Mouse (Mus musculus): ENCODE measurements around the gene Cldn13. TPM values are rescaled to one million over a fixed set of nuclear protein-coding genes. Genes with fewer than 3 reads are reported as not detected.
A peak's percentile ranks its signal among the peaks of the same experiment; 100 is the strongest.

Gene Cldn13
- polyA plus RNA-seq, 1 experiment from 2014 or later, result 1.0 TPM

- Histone ChIP-seq H3K9ac (replicated peaks; ENCODE audit: low read depth, low read length) (no peak overlapping the region), H3K9me3 (ENCODE audit: control insufficient read depth, low read depth, low read length) (no peaks in the 10 kb centered on the region), H3K27ac (ENCODE audit: low read length) (no peak overlapping the region), H3K4me2 (replicated peaks; ENCODE audit: low read depth, low read length) (no peak overlapping the region), H3K27me3 (ENCODE audit: control insufficient read depth, insufficient read depth, low read length) (no peaks in the 10 kb centered on the region), H3K36me3 (ENCODE audit: control insufficient read depth, insufficient read depth, low read length) (no peaks in the 10 kb centered on the region), H3K4me3 (ENCODE audit: low read depth, low read length) (no peak overlapping the region), H3K4me1 (ENCODE audit: control insufficient read depth, insufficient read depth, low read length) (peaks cover 10% of the 10 kb centered on the region)
- 29% methylated on average over 12 of the region's 12 CpGs for WGBS
- ATAC-seq (ENCODE audit: insufficient number of reproducible peaks, insufficient read depth, low FRiP score, low read depth), result peak; percentile 31; the same call in 1 of the 2 replicates
Observed at GRCm38 (mm10) chr5:134901012-134901643, 14.2 kb downstream of the Cldn13 start.

- H3K9ac ChIP-seq (replicated peaks; ENCODE audit: low read depth, low read length), result no peak overlapping the region
- whole genome bisulfite sequencing, result 26% methylated on average over 16 of the region's 17 CpGs
- H3K27ac ChIP-seq (ENCODE audit: low read length), result no peak overlapping the region
Observed at GRCm38 (mm10) chr5:134897596-134897995, 17.7 kb downstream of the Cldn13 start.

GRCm38 (mm10) chr5:134896965-134897364, 18.4 kb downstream of the Cldn13 start:
- ATAC-seq (ENCODE audit: insufficient number of reproducible peaks, insufficient read depth, low FRiP score, low read depth), result no peak
- no peaks in the 10 kb centered on the region for H3K9me3 ChIP-seq (ENCODE audit: control insufficient read depth, low read depth, low read length)
- no peak overlapping the region for H3K4me3 ChIP-seq (ENCODE audit: low read depth, low read length)
- no peak overlapping the region for H3K4me2 ChIP-seq (replicated peaks; ENCODE audit: low read depth, low read length)
- H3K9ac ChIP-seq (replicated peaks; ENCODE audit: low read depth, low read length), result no peak overlapping the region
- H3K27me3 ChIP-seq (ENCODE audit: control insufficient read depth, insufficient read depth, low read length), result no peaks in the 10 kb centered on the region
- peaks cover 10% of the 10 kb centered on the region for H3K4me1 ChIP-seq (ENCODE audit: control insufficient read depth, insufficient read depth, low read length)
- no peak overlapping the region for H3K27ac ChIP-seq (ENCODE audit: low read length)
- no peaks in the 10 kb centered on the region for H3K36me3 ChIP-seq (ENCODE audit: control insufficient read depth, insufficient read depth, low read length)
- 81% methylated on average over 8 of the region's 8 CpGs for WGBS

More at GRCm38 (mm10) chr5:134897596-134897995, 17.7 kb downstream of the Cldn13 start:
- peak; percentile 20; the same call in 1 of the 2 replicates for ATAC-seq (ENCODE audit: insufficient number of reproducible peaks, insufficient read depth, low FRiP score, low read depth)
- Histone ChIP-seq H3K4me3 (ENCODE audit: low read depth, low read length) (no peak overlapping the region), H3K36me3 (ENCODE audit: control insufficient read depth, insufficient read depth, low read length) (no peaks in the 10 kb centered on the region), H3K9me3 (ENCODE audit: control insufficient read depth, low read depth, low read length) (no peaks in the 10 kb centered on the region), H3K4me2 (replicated peaks; ENCODE audit: low read depth, low read length) (peak overlapping the region; percentile 2; the same call in 1 of the 2 replicates), H3K4me1 (ENCODE audit: control insufficient read depth, insufficient read depth, low read length) (peaks cover 10% of the 10 kb centered on the region), H3K27me3 (ENCODE audit: control insufficient read depth, insufficient read depth, low read length) (no peaks in the 10 kb centered on the region)

GRCm38 (mm10) chr5:134895291-134895690, 20.0 kb downstream of the Cldn13 start:
- Histone ChIP-seq H3K27ac (ENCODE audit: low read length) (peak overlapping the region; percentile 69), H3K36me3 (ENCODE audit: control insufficient read depth, insufficient read depth, low read length) (no peaks in the 10 kb centered on the region), H3K4me3 (ENCODE audit: low read depth, low read length) (no peak overlapping the region), H3K4me1 (ENCODE audit: control insufficient read depth, insufficient read depth, low read length) (peaks cover 10% of the 10 kb centered on the region), H3K9ac (replicated peaks; ENCODE audit: low read depth, low read length) (no peak overlapping the region), H3K9me3 (ENCODE audit: control insufficient read depth, low read depth, low read length) (no peaks in the 10 kb centered on the region), H3K27me3 (ENCODE audit: control insufficient read depth, insufficient read depth, low read length) (no peaks in the 10 kb centered on the region), H3K4me2 (replicated peaks; ENCODE audit: low read depth, low read length) (no peak overlapping the region)
- 37% methylated on average over 8 of the region's 8 CpGs for WGBS
- peak; percentile 63 for ATAC-seq (ENCODE audit: insufficient number of reproducible peaks, insufficient read depth, low FRiP score, low read depth)

- no peaks in the 10 kb centered on the region for H3K9me3 ChIP-seq (ENCODE audit: control insufficient read depth, low read depth, low read length)
- ATAC-seq (ENCODE audit: insufficient number of reproducible peaks, insufficient read depth, low FRiP score, low read depth), result no peak
- H3K27me3 ChIP-seq (ENCODE audit: control insufficient read depth, insufficient read depth, low read length), result no peaks in the 10 kb centered on the region
- peaks cover 6% of the 10 kb centered on the region for H3K4me1 ChIP-seq (ENCODE audit: control insufficient read depth, insufficient read depth, low read length)
- H3K27ac ChIP-seq (ENCODE audit: low read length), result no peak overlapping the region
- H3K9ac ChIP-seq (replicated peaks; ENCODE audit: low read depth, low read length), result no peak overlapping the region
- 83% methylated on average over 5 of the region's 5 CpGs for whole genome bisulfite sequencing
- no peaks in the 10 kb centered on the region for H3K36me3 ChIP-seq (ENCODE audit: control insufficient read depth, insufficient read depth, low read length)
- H3K4me3 ChIP-seq (ENCODE audit: low read depth, low read length), result no peak overlapping the region
- no peak overlapping the region for H3K4me2 ChIP-seq (replicated peaks; ENCODE audit: low read depth, low read length)
Observed at GRCm38 (mm10) chr5:134892717-134893116, 22.6 kb downstream of the Cldn13 start.

- no peak overlapping the region for H3K9ac ChIP-seq (replicated peaks; ENCODE audit: low read depth, low read length)
- ATAC-seq (ENCODE audit: insufficient number of reproducible peaks, insufficient read depth, low FRiP score, low read depth), result no peak
- H3K4me1 ChIP-seq (ENCODE audit: control insufficient read depth, insufficient read depth, low read length), result no peaks in the 10 kb centered on the region
- WGBS, result 65% methylated on average over 8 of the region's 8 CpGs
- H3K4me3 ChIP-seq (ENCODE audit: low read depth, low read length), result no peak overlapping the region
- H3K9me3 ChIP-seq (ENCODE audit: control insufficient read depth, low read depth, low read length), result no peaks in the 10 kb centered on the region
- H3K4me2 ChIP-seq (replicated peaks; ENCODE audit: low read depth, low read length), result no peak overlapping the region
- no peak overlapping the region for H3K27ac ChIP-seq (ENCODE audit: low read length)
- H3K27me3 ChIP-seq (ENCODE audit: control insufficient read depth, insufficient read depth, low read length), result no peaks in the 10 kb centered on the region
- H3K36me3 ChIP-seq (ENCODE audit: control insufficient read depth, insufficient read depth, low read length), result no peaks in the 10 kb centered on the region
Observed at GRCm38 (mm10) chr5:134891552-134891951, 23.8 kb downstream of the Cldn13 start.

GRCm38 (mm10) chr5:134890601-134891054, 24.7 kb downstream of the Cldn13 start:
- no peak overlapping the region for H3K4me3 ChIP-seq (ENCODE audit: low read depth, low read length)
- no peak overlapping the region for H3K4me2 ChIP-seq (replicated peaks; ENCODE audit: low read depth, low read length)

GRCm38 (mm10) chr5:134888505-134888904, 26.8 kb downstream of the Cldn13 start:
- Histone ChIP-seq H3K4me1 (ENCODE audit: control insufficient read depth, insufficient read depth, low read length) (no peaks in the 10 kb centered on the region), H3K27me3 (ENCODE audit: control insufficient read depth, insufficient read depth, low read length) (no peaks in the 10 kb centered on the region), H3K9ac (replicated peaks; ENCODE audit: low read depth, low read length) (no peak overlapping the region), H3K27ac (ENCODE audit: low read length) (no peak overlapping the region), H3K4me3 (ENCODE audit: low read depth, low read length) (no peak overlapping the region), H3K36me3 (ENCODE audit: control insufficient read depth, insufficient read depth, low read length) (no peaks in the 10 kb centered on the region), H3K9me3 (ENCODE audit: control insufficient read depth, low read depth, low read length) (no peaks in the 10 kb centered on the region), H3K4me2 (replicated peaks; ENCODE audit: low read depth, low read length) (no peak overlapping the region)
- ATAC-seq (ENCODE audit: insufficient number of reproducible peaks, insufficient read depth, low FRiP score, low read depth), result no peak
- 80% methylated on average over 7 of the region's 7 CpGs for whole genome bisulfite sequencing

More at GRCm38 (mm10) chr5:134890601-134891054, 24.7 kb downstream of the Cldn13 start:
- 81% methylated on average over 6 of the region's 6 CpGs for WGBS
- Histone ChIP-seq H3K27ac (ENCODE audit: low read length) (no peak overlapping the region), H3K9me3 (ENCODE audit: control insufficient read depth, low read depth, low read length) (no peaks in the 10 kb centered on the region), H3K4me1 (ENCODE audit: control insufficient read depth, insufficient read depth, low read length) (no peaks in the 10 kb centered on the region), H3K27me3 (ENCODE audit: control insufficient read depth, insufficient read depth, low read length) (no peaks in the 10 kb centered on the region), H3K9ac (replicated peaks; ENCODE audit: low read depth, low read length) (no peak overlapping the region), H3K36me3 (ENCODE audit: control insufficient read depth, insufficient read depth, low read length) (no peaks in the 10 kb centered on the region)
- no peak for ATAC-seq (ENCODE audit: insufficient number of reproducible peaks, insufficient read depth, low FRiP score, low read depth)
